Mouse (Mus musculus): ENCODE data around the gene Tcf20. TPM values are rescaled to one million over a fixed set of nuclear protein-coding genes. Genes with fewer than 3 reads are reported as not detected.

Gene Tcf20
- polyA plus RNA-seq, 1 experiment from 2014 or later: 15.1 TPM

- Histone ChIP-seq H3K4me1 (ENCODE audit: control insufficient read depth, insufficient read depth, low read length) (no peaks in the 10 kb centered on the region), H3K4me2 (ENCODE audit: low read depth, low read length) (no peak overlapping the region), H3K27me3 (ENCODE audit: control insufficient read depth, insufficient read depth, low read length) (no peaks in the 10 kb centered on the region), H3K36me3 (replicated peaks; ENCODE audit: control insufficient read depth, insufficient read depth, low read depth, low read length) (no peaks in the 10 kb centered on the region; the same call in 1 of the 2 replicates), H3K4me3 (ENCODE audit: low read depth, low read length) (no peak overlapping the region), H3K9me3 (replicated peaks; ENCODE audit: control insufficient read depth, low read length) (no peaks in the 10 kb centered on the region), H3K27ac (replicated peaks; ENCODE audit: low read depth, low read length) (no peak overlapping the region), H3K9ac (replicated peaks; ENCODE audit: low read length) (no peak overlapping the region)
- 100% methylated on average over 1 of the region's 1 CpGs for WGBS
- ATAC-seq (replicated peaks; ENCODE audit: insufficient number of reproducible peaks, low FRiP score, low TSS enrichment, low read depth): no peak
- no peak for DNase-seq (ENCODE audit: low spot score)
Observed at GRCm38 (mm10) chr15:82821657-82822056, 166.0 kb downstream of the Tcf20 start.

GRCm38 (mm10) chr15:82815296-82815695, 172.4 kb downstream of the Tcf20 start:
- Histone ChIP-seq H3K27ac (replicated peaks; ENCODE audit: low read depth, low read length) (no peak overlapping the region), H3K36me3 (replicated peaks; ENCODE audit: control insufficient read depth, insufficient read depth, low read depth, low read length) (no peaks in the 10 kb centered on the region; the same call in 1 of the 2 replicates), H3K4me2 (ENCODE audit: low read depth, low read length) (no peak overlapping the region), H3K9ac (replicated peaks; ENCODE audit: low read length) (no peak overlapping the region), H3K27me3 (ENCODE audit: control insufficient read depth, insufficient read depth, low read length) (no peaks in the 10 kb centered on the region), H3K4me3 (ENCODE audit: low read depth, low read length) (no peak overlapping the region), H3K9me3 (replicated peaks; ENCODE audit: control insufficient read depth, low read length) (no peaks in the 10 kb centered on the region), H3K4me1 (ENCODE audit: control insufficient read depth, insufficient read depth, low read length) (no peaks in the 10 kb centered on the region)
- 88% methylated on average over 4 of the region's 4 CpGs for WGBS
- no peak for ATAC-seq (replicated peaks; ENCODE audit: insufficient number of reproducible peaks, low FRiP score, low TSS enrichment, low read depth)
- DNase-seq (ENCODE audit: low spot score): no peak

- peak; percentile 71 for DNase-seq (ENCODE audit: low spot score)
- Histone ChIP-seq H3K9ac (replicated peaks; ENCODE audit: low read length) (no peak overlapping the region), H3K27ac (replicated peaks; ENCODE audit: low read depth, low read length) (no peak overlapping the region), H3K36me3 (replicated peaks; ENCODE audit: control insufficient read depth, insufficient read depth, low read depth, low read length) (no peaks in the 10 kb centered on the region; the same call in 1 of the 2 replicates), H3K27me3 (ENCODE audit: control insufficient read depth, insufficient read depth, low read length) (no peaks in the 10 kb centered on the region), H3K4me1 (ENCODE audit: control insufficient read depth, insufficient read depth, low read length) (no peaks in the 10 kb centered on the region), H3K4me2 (ENCODE audit: low read depth, low read length) (no peak overlapping the region), H3K4me3 (ENCODE audit: low read depth, low read length) (no peak overlapping the region), H3K9me3 (replicated peaks; ENCODE audit: control insufficient read depth, low read length) (no peaks in the 10 kb centered on the region)
- 64% methylated on average over 4 of the region's 4 CpGs for WGBS
- ATAC-seq (replicated peaks; ENCODE audit: insufficient number of reproducible peaks, low FRiP score, low TSS enrichment, low read depth): no peak; the same call in 1 of the 2 replicates
Observed at GRCm38 (mm10) chr15:82814806-82815205, 172.9 kb downstream of the Tcf20 start.

GRCm38 (mm10) chr15:82814321-82814720, 173.4 kb downstream of the Tcf20 start:
- Histone ChIP-seq H3K9ac (replicated peaks; ENCODE audit: low read length) (no peak overlapping the region), H3K4me1 (ENCODE audit: control insufficient read depth, insufficient read depth, low read length) (no peaks in the 10 kb centered on the region), H3K36me3 (replicated peaks; ENCODE audit: control insufficient read depth, insufficient read depth, low read depth, low read length) (no peaks in the 10 kb centered on the region; the same call in 1 of the 2 replicates), H3K27me3 (ENCODE audit: control insufficient read depth, insufficient read depth, low read length) (no peaks in the 10 kb centered on the region), H3K9me3 (replicated peaks; ENCODE audit: control insufficient read depth, low read length) (no peaks in the 10 kb centered on the region), H3K4me3 (ENCODE audit: low read depth, low read length) (no peak overlapping the region), H3K27ac (replicated peaks; ENCODE audit: low read depth, low read length) (no peak overlapping the region), H3K4me2 (ENCODE audit: low read depth, low read length) (no peak overlapping the region)
- 89% methylated on average over 7 of the region's 7 CpGs for WGBS
- no peak for ATAC-seq (replicated peaks; ENCODE audit: insufficient number of reproducible peaks, low FRiP score, low TSS enrichment, low read depth)
- no peak for DNase-seq (ENCODE audit: low spot score)

- no peak for DNase-seq (ENCODE audit: low spot score)
- no peak overlapping the region for H3K27ac ChIP-seq (replicated peaks; ENCODE audit: low read depth, low read length)
- H3K9me3 ChIP-seq (replicated peaks; ENCODE audit: control insufficient read depth, low read length): no peaks in the 10 kb centered on the region
- ATAC-seq (replicated peaks; ENCODE audit: insufficient number of reproducible peaks, low FRiP score, low TSS enrichment, low read depth): no peak
- no peaks in the 10 kb centered on the region for H3K27me3 ChIP-seq (ENCODE audit: control insufficient read depth, insufficient read depth, low read length)
- no peak overlapping the region for H3K4me2 ChIP-seq (ENCODE audit: low read depth, low read length)
- H3K4me3 ChIP-seq (ENCODE audit: low read depth, low read length): no peak overlapping the region
- H3K36me3 ChIP-seq (replicated peaks; ENCODE audit: control insufficient read depth, insufficient read depth, low read depth, low read length): no peaks in the 10 kb centered on the region; the same call in 1 of the 2 replicates
- no peaks in the 10 kb centered on the region for H3K4me1 ChIP-seq (ENCODE audit: control insufficient read depth, insufficient read depth, low read length)
- H3K9ac ChIP-seq (replicated peaks; ENCODE audit: low read length): no peak overlapping the region
- 88% methylated on average over 1 of the region's 1 CpGs for WGBS
Observed at GRCm38 (mm10) chr15:82810556-82810955, 177.1 kb downstream of the Tcf20 start.

GRCm38 (mm10) chr15:82809511-82809910, 178.2 kb downstream of the Tcf20 start:
- Histone ChIP-seq H3K4me3 (ENCODE audit: low read depth, low read length) (no peak overlapping the region), H3K36me3 (replicated peaks; ENCODE audit: control insufficient read depth, insufficient read depth, low read depth, low read length) (no peaks in the 10 kb centered on the region), H3K27ac (replicated peaks; ENCODE audit: low read depth, low read length) (no peak overlapping the region), H3K9ac (replicated peaks; ENCODE audit: low read length) (no peak overlapping the region), H3K9me3 (replicated peaks; ENCODE audit: control insufficient read depth, low read length) (no peaks in the 10 kb centered on the region), H3K4me2 (ENCODE audit: low read depth, low read length) (no peak overlapping the region), H3K4me1 (ENCODE audit: control insufficient read depth, insufficient read depth, low read length) (no peaks in the 10 kb centered on the region), H3K27me3 (ENCODE audit: control insufficient read depth, insufficient read depth, low read length) (no peaks in the 10 kb centered on the region)
- WGBS: 76% methylated on average over 6 of the region's 6 CpGs
- DNase-seq (ENCODE audit: low spot score) (no peak), ATAC-seq (replicated peaks; ENCODE audit: insufficient number of reproducible peaks, low FRiP score, low TSS enrichment, low read depth) (no peak)

GRCm38 (mm10) chr15:82806969-82807763, 180.5 kb downstream of the Tcf20 start:
- ATAC-seq (replicated peaks; ENCODE audit: insufficient number of reproducible peaks, low FRiP score, low TSS enrichment, low read depth) (no peak), DNase-seq (ENCODE audit: low spot score) (no peak)
- Histone ChIP-seq H3K4me2 (ENCODE audit: low read depth, low read length) (no peak overlapping the region), H3K27ac (replicated peaks; ENCODE audit: low read depth, low read length) (no peak overlapping the region), H3K9me3 (replicated peaks; ENCODE audit: control insufficient read depth, low read length) (no peaks in the 10 kb centered on the region), H3K36me3 (replicated peaks; ENCODE audit: control insufficient read depth, insufficient read depth, low read depth, low read length) (no peaks in the 10 kb centered on the region), H3K4me1 (ENCODE audit: control insufficient read depth, insufficient read depth, low read length) (no peaks in the 10 kb centered on the region), H3K9ac (replicated peaks; ENCODE audit: low read length) (no peak overlapping the region), H3K27me3 (ENCODE audit: control insufficient read depth, insufficient read depth, low read length) (no peaks in the 10 kb centered on the region), H3K4me3 (ENCODE audit: low read depth, low read length) (no peak overlapping the region)
- whole genome bisulfite sequencing: 78% methylated on average over 5 of the region's 5 CpGs
